Mouse (Mus musculus): ENCODE measurements around the gene Ambra1. TPM values are rescaled to one million over a fixed set of nuclear protein-coding genes. Genes with fewer than 3 reads are reported as not detected.
"Not testable (repeated sequence)": the region's sequence is repeated elsewhere in the genome, so short reads cannot be mapped to it uniquely, and the experiment has no call there.

The Ambra1 gene
- total RNA-seq (2021) = 10 to 100 TPM; 23.4 to 26.6 TPM
- long read RNA-seq, experiment 1, full-length matches to known transcripts = 1 of 7 reads
- long read RNA-seq, experiment 1, partial matches to known transcripts = 1 of 7 reads
- long read RNA-seq, experiment 1, other reads (novel, unspliced or antisense) = 5 of 7 reads
- long read RNA-seq, experiment 2, full-length matches to known transcripts = 2 of 15 reads
- long read RNA-seq, experiment 2, partial matches to known transcripts = 5 of 15 reads
- long read RNA-seq, experiment 2, other reads (novel, unspliced or antisense) = 8 of 15 reads

- peak; percentile 46 to 79 for DNase-seq (ENCODE audit: low spot score in 2 of 2)
Observed at GRCm38 (mm10) chr2:91729971-91730821, at the start of gene Ambra1. Gene Ambra1 (plus strand): TSS chr2:91730134.

- DNase-seq (ENCODE audit: low spot score in 2 of 2) = peak in 1 of 2 experiments; percentile 35
Observed at GRCm38 (mm10) chr2:91682850-91683249, 47.1 kb upstream of the Ambra1 start.

GRCm38 (mm10) chr2:91683919-91684318 lies 46.0 kb upstream of the Ambra1 start:
- DNase-seq (ENCODE audit: low spot score in 2 of 2) = no peak

GRCm38 (mm10) chr2:91689452-91689851 lies 40.5 kb upstream of the Ambra1 start:
- no peak for DNase-seq (ENCODE audit: low spot score in 2 of 2)

GRCm38 (mm10) chr2:91695436-91696224 lies 34.3 kb upstream of the Ambra1 start:
- no peak for DNase-seq (ENCODE audit: low spot score in 2 of 2)

- DNase-seq (ENCODE audit: low spot score in 2 of 2) = no peak
Observed at GRCm38 (mm10) chr2:91696225-91696590, 33.7 kb upstream of the Ambra1 start.

GRCm38 (mm10) chr2:91699225-91699624 lies 30.7 kb upstream of the Ambra1 start:
- no peak for DNase-seq (ENCODE audit: low spot score in 2 of 2)

- DNase-seq (ENCODE audit: low spot score in 2 of 2) = no peak
Observed at GRCm38 (mm10) chr2:91701366-91701765, 28.6 kb upstream of the Ambra1 start.

GRCm38 (mm10) chr2:91705736-91706135 lies 24.2 kb upstream of the Ambra1 start:
- no peak for DNase-seq (ENCODE audit: low spot score in 2 of 2)

GRCm38 (mm10) chr2:91706456-91706855 lies 23.5 kb upstream of the Ambra1 start:
- DNase-seq (ENCODE audit: low spot score in 2 of 2) = no peak

GRCm38 (mm10) chr2:91708361-91708760 lies 21.6 kb upstream of the Ambra1 start:
- DNase-seq (ENCODE audit: low spot score in 2 of 2) = no peak

- peak; percentile 91 to 93 for DNase-seq (ENCODE audit: low spot score in 2 of 2)
Observed at GRCm38 (mm10) chr2:91710272-91711234, 19.4 kb upstream of the Ambra1 start, which contains the start of the genes Atg13 and Harbi1. Gene Atg13 (minus strand): TSS chr2:91710576. Gene Harbi1 (plus strand): TSS chr2:91710852.

- DNase-seq (ENCODE audit: low spot score in 2 of 2) = peak in 1 of 2 experiments; percentile 8
Observed at GRCm38 (mm10) chr2:91711256-91711925, 18.5 kb upstream of the Ambra1 start.

- DNase-seq (ENCODE audit: low spot score in 2 of 2) = no peak
Observed at GRCm38 (mm10) chr2:91714921-91715320, 15.0 kb upstream of the Ambra1 start.

GRCm38 (mm10) chr2:91718276-91718675 lies 11.7 kb upstream of the Ambra1 start:
- DNase-seq (ENCODE audit: low spot score in 2 of 2) = no peak

GRCm38 (mm10) chr2:91723382-91723781 lies 6.6 kb upstream of the Ambra1 start:
- no peak for DNase-seq (ENCODE audit: low spot score in 2 of 2)

GRCm38 (mm10) chr2:91723951-91724350 lies 6.0 kb upstream of the Ambra1 start:
- DNase-seq (ENCODE audit: low spot score in 2 of 2) = no peak

- no peak for DNase-seq (ENCODE audit: low spot score in 2 of 2)
Observed at GRCm38 (mm10) chr2:91724716-91725115, 5.2 kb upstream of the Ambra1 start.

GRCm38 (mm10) chr2:91725476-91725875 lies 4.5 kb upstream of the Ambra1 start:
- not testable (repeated sequence) for DNase-seq (ENCODE audit: low spot score in 2 of 2)

GRCm38 (mm10) chr2:91727011-91727410 lies 2.9 kb upstream of the Ambra1 start:
- DNase-seq (ENCODE audit: low spot score in 2 of 2) = no peak
